Mouse (Mus musculus) liver, postnatal 0 days (tissue): ENCODE results near the gene Mier2. TPM values are rescaled to one million over a fixed set of nuclear protein-coding genes. Genes with fewer than 3 reads are reported as not detected.

ENCODE experiments used
- ATAC-seq: fragments of 200-750 bp; cut with Nextera tagmentation; 2 replicates; pipeline ENCODE4 v1.8.0; 2017; ENCODE audit warnings: mild to moderate bottlenecking, moderate library complexity
- DNase-seq: peaks from one replicate; pipeline ENCODE4 v3.0.0-alpha.2; 2016
- H3K27ac ChIP-seq: fragments of 300-500 bp; sonication (generic); 2 replicates; pipeline ENCODE4 v1.5.1; 2014; ENCODE audit warnings: antibody characterized with exemption, moderate library complexity, mild to moderate bottlenecking, low read depth
- H3K27me3 ChIP-seq: fragments of 300-500 bp; sonication (generic); 2 replicates; pipeline ENCODE4 v1.6.1; 2014; ENCODE audit warnings: low read length, control low read depth, mixed read lengths; ENCODE audit not compliant: insufficient read depth
- H3K36me3 ChIP-seq: fragments of 300-500 bp; sonication (generic); replicated peaks from 2 replicates; pipeline ENCODE4 v1.6.1; 2014; ENCODE audit warnings: mild to moderate bottlenecking, control low read depth, low read length, moderate library complexity, mixed read lengths; ENCODE audit not compliant: insufficient read depth
- H3K4me1 ChIP-seq: fragments of 300-500 bp; sonication (generic); 2 replicates; pipeline ENCODE4 v1.6.1; 2014; ENCODE audit warnings: antibody characterized with exemption, mild to moderate bottlenecking, control low read depth; ENCODE audit not compliant: insufficient read depth
- H3K4me2 ChIP-seq: fragments of 300-500 bp; sonication (generic); 2 replicates; pipeline ENCODE4 v1.6.1; 2014; ENCODE audit warnings: low read depth, mild to moderate bottlenecking, low read length, moderate library complexity, mixed read lengths
- H3K4me3 ChIP-seq: fragments of 300-500 bp; sonication (generic); 2 replicates; pipeline ENCODE4 v1.5.1; 2014; ENCODE audit warnings: low read depth, low read length
- H3K9ac ChIP-seq: fragments of 300-500 bp; sonication (generic); replicated peaks from 2 replicates; pipeline ENCODE4 v1.6.1; 2014; ENCODE audit warnings: mild to moderate bottlenecking, moderate library complexity
- H3K9me3 ChIP-seq: fragments of 300-500 bp; sonication (generic); 2 replicates; pipeline ENCODE4 v1.6.1; 2016; ENCODE audit warnings: mild to moderate bottlenecking, control low read depth, low read length, mixed read lengths
- CTCF ChIP-seq: sonication (generic); IDR thresholded peaks from 2 replicates; pipeline ENCODE4 v1.5.1; 2016; ENCODE audit warnings: antibody characterized with exemption, low read depth
- EP300 ChIP-seq: IDR thresholded peaks from 2 replicates; pipeline ENCODE4 v1.6.1; 2016; ENCODE audit warnings: antibody characterized with exemption, low read depth, mild to moderate bottlenecking
- WGBS: fragments of 180-500 bp; shearing (Covaris S2); extraction: QIAGEN DNeasy Blood & Tissue Kit; methylation state at CpG from one replicate; pipeline ENCODE4 v1.1.7; 2014; ENCODE audit not compliant: insufficient replicate concordance; 5-methylcytosine and 5-hydroxymethylcytosine counted together
- polyA plus RNA-seq: library from polyadenylated mRNA; unstranded; fragments of >200 nt; fragmentation: Nextera tagmentation; extraction: Ambion mirVana; gene quantifications from 2 replicates; pipeline ENCODE4 v1.2.1, GENCODE M21; 2015

Gene Mier2
- polyA plus RNA-seq = 8.6 and 9.0 TPM in 2 replicates

GRCm38 (mm10) chr10:79554330-79555237 lies at the start of gene Mier2:
TSS of gene Mier2 (minus strand) at chr10:79555199.
- H3K27ac ChIP-seq = peak within 1 kb of the TSS; percentile 55; the same call in 1 of the 2 replicates
- H3K4me1 ChIP-seq = peaks cover 18% of the 10 kb centered on the region
- peaks cover 3% of the 10 kb centered on the region for H3K36me3 ChIP-seq
- under 1% methylated on average over 81 of the region's 108 CpGs for WGBS
- peak within 1 kb of the TSS; percentile 81 for H3K9ac ChIP-seq
- TF ChIP-seq CTCF (no peak), EP300 (no peak)
- ATAC-seq (peak; percentile 86), DNase-seq (peak; percentile 80)
- H3K4me3 ChIP-seq = peak within 1 kb of the TSS; percentile 73
- H3K4me2 ChIP-seq = peak within 1 kb of the TSS; percentile 85
- no peaks in the 10 kb centered on the region for H3K9me3 ChIP-seq
- H3K27me3 ChIP-seq = no peaks in the 10 kb centered on the region

GRCm38 (mm10) chr10:79597936-79598230 lies 42.9 kb upstream of the Mier2 start:
- DNase-seq (no peak), ATAC-seq (no peak)
- no peak overlapping the region for H3K27ac ChIP-seq
- no peaks in the 10 kb centered on the region for H3K36me3 ChIP-seq
- H3K9me3 ChIP-seq = no peaks in the 10 kb centered on the region
- no peak for TF ChIP-seq CTCF
- TF ChIP-seq EP300 = no peak
- H3K4me1 ChIP-seq = no peaks in the 10 kb centered on the region
- H3K9ac ChIP-seq = no peak overlapping the region
- 77% methylated on average over 4 of the region's 4 CpGs for WGBS
- no peak overlapping the region for H3K4me2 ChIP-seq
- no peak overlapping the region for H3K4me3 ChIP-seq
- no peaks in the 10 kb centered on the region for H3K27me3 ChIP-seq

- no peaks in the 10 kb centered on the region for H3K36me3 ChIP-seq
- no peak overlapping the region for H3K4me2 ChIP-seq
- no peak overlapping the region for H3K27ac ChIP-seq
- DNase-seq (no peak), ATAC-seq (no peak)
- H3K27me3 ChIP-seq = no peaks in the 10 kb centered on the region
- TF ChIP-seq CTCF = no peak
- no peak for TF ChIP-seq EP300
- H3K4me1 ChIP-seq = no peaks in the 10 kb centered on the region
- no peak overlapping the region for H3K9ac ChIP-seq
- 35% methylated on average over 13 of the region's 13 CpGs for WGBS
- H3K4me3 ChIP-seq = no peak overlapping the region
- no peaks in the 10 kb centered on the region for H3K9me3 ChIP-seq
Observed at GRCm38 (mm10) chr10:79597051-79597935, 42.3 kb upstream of the Mier2 start.

- no peaks in the 10 kb centered on the region for H3K36me3 ChIP-seq
- no peak overlapping the region for H3K27ac ChIP-seq
- no peaks in the 10 kb centered on the region for H3K4me1 ChIP-seq
- H3K27me3 ChIP-seq = no peaks in the 10 kb centered on the region
- ATAC-seq = peak; percentile 85
- peak; percentile 27 for DNase-seq
- no peak for TF ChIP-seq CTCF
- no peak for TF ChIP-seq EP300
- H3K4me2 ChIP-seq = no peak overlapping the region
- H3K4me3 ChIP-seq = no peak overlapping the region
- WGBS = 47% methylated on average over 8 of the region's 8 CpGs
- no peak overlapping the region for H3K9ac ChIP-seq
- no peaks in the 10 kb centered on the region for H3K9me3 ChIP-seq
Observed at GRCm38 (mm10) chr10:79595590-79595929, 40.6 kb upstream of the Mier2 start.

GRCm38 (mm10) chr10:79594872-79595589 lies 40.0 kb upstream of the Mier2 start:
- H3K27ac ChIP-seq = no peak overlapping the region
- 19% methylated on average over 17 of the region's 17 CpGs for WGBS
- H3K4me3 ChIP-seq = no peak overlapping the region
- no peak overlapping the region for H3K4me2 ChIP-seq
- peak; percentile 43 for DNase-seq
- H3K9me3 ChIP-seq = no peaks in the 10 kb centered on the region
- H3K9ac ChIP-seq = no peak overlapping the region
- H3K36me3 ChIP-seq = no peaks in the 10 kb centered on the region
- peak; percentile 87 for TF ChIP-seq CTCF
- no peak for TF ChIP-seq EP300
- no peaks in the 10 kb centered on the region for H3K27me3 ChIP-seq
- H3K4me1 ChIP-seq = no peaks in the 10 kb centered on the region
- ATAC-seq = peak; percentile 81
